Mouse (Mus musculus) ES-Bruce4 (cell line): ENCODE results near the gene Gm20737. TPM values are rescaled to one million over a fixed set of nuclear protein-coding genes. Genes with fewer than 3 reads are reported as not detected.
"Not testable (repeated sequence)": the region's sequence is repeated elsewhere in the genome, so short reads cannot be mapped to it uniquely, and the experiment has no call there.

Experiments used
- H3K27ac ChIP-seq: 2 replicates; pipeline ENCODE4 v1.5.1; 2012; ENCODE audit warnings: low read length, inconsistent platforms; ENCODE audit not compliant: insufficient read depth
- H3K27me3 ChIP-seq: 2 replicates; pipeline ENCODE4 v1.6.1; 2012; ENCODE audit warnings: mild to moderate bottlenecking, low read length, inconsistent platforms; ENCODE audit not compliant: control insufficient read depth, poor library complexity, insufficient read depth, severe bottlenecking
- H3K36me3 ChIP-seq: 2 replicates; pipeline ENCODE4 v1.6.1; 2012; ENCODE audit warnings: inconsistent platforms, mild to moderate bottlenecking, low read length, moderate library complexity; ENCODE audit not compliant: control insufficient read depth, poor library complexity, insufficient read depth, severe bottlenecking
- H3K4me1 ChIP-seq: one replicate; pipeline ENCODE4 v1.8.1; 2011; ENCODE audit warnings: low read length; ENCODE audit not compliant: control insufficient read depth, insufficient read depth
- H3K4me3 ChIP-seq: 2 replicates; pipeline ENCODE4 v1.5.1; 2011; ENCODE audit warnings: low read depth, mild to moderate bottlenecking, low read length
- H3K9ac ChIP-seq: 2 replicates; pipeline ENCODE4 v1.6.1; 2012; ENCODE audit warnings: low read depth, mild to moderate bottlenecking, inconsistent platforms; ENCODE audit not compliant: poor library complexity, severe bottlenecking
- H3K9me3 ChIP-seq: replicated peaks from 2 replicates; pipeline ENCODE4 v1.6.1; 2012; ENCODE audit warnings: mild to moderate bottlenecking, low read length, inconsistent platforms; ENCODE audit not compliant: control insufficient read depth, poor library complexity, insufficient read depth, severe bottlenecking
- polyA plus RNA-seq: library from polyadenylated mRNA; stranded (reverse); fragments of >200 nt; gene quantifications from 2 replicates; pipeline ENCODE4 v1.2.4, GENCODE M21; 2011; ENCODE audit warnings: low read depth; ENCODE audit not compliant: missing spikeins, insufficient read depth, insufficient read length

Gm20737 gene
- not detected in 2 replicates for polyA plus RNA-seq

DNA sequence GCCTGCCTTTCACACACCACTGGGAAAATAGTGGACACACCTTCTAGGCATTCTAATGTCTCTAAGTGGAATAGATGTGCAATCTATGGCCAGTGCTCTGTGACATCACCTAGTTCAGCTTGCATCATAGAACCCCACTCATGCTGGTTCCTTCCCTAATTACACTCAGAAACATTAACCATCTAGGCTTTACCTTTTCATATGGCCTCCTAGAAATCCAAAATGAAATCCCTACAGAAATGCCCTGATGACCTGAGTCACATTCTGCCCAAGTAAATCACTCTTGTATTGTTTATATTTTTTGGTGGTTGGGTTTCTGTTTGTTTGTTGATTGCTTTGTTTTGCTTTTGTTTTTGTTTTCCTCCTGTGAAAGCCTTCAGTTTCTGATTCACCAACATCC lies at the start of gene Gm20737:
Gene Gm20737, minus strand, starts transcription at position 101 of the 400 bp plus-strand sequence.
- H3K9ac ChIP-seq, H3K4me3 ChIP-seq, H3K27me3 ChIP-seq, H3K4me1 ChIP-seq, H3K9me3 ChIP-seq, H3K36me3 ChIP-seq, H3K27ac ChIP-seq: not testable (repeated sequence)

GRCm38 (mm10) chrY:10553153-10553552 lies 17.3 kb upstream of the Gm20737 start, which contains the start of gene Gm21775:
Gene Gm21775 (plus strand): TSS chrY:10553453.
- H3K27ac ChIP-seq, H3K27me3 ChIP-seq, H3K9ac ChIP-seq, H3K36me3 ChIP-seq, H3K4me1 ChIP-seq, H3K4me3 ChIP-seq, H3K9me3 ChIP-seq: not testable (repeated sequence)

Other genes with a start within 250 kb of the Gm20737 start
- gene Gm20834, start 211.5 kb downstream of the Gm20737 start, polyA plus RNA-seq, result not detected in 2 replicates
- not detected in 2 replicates for gene Gm28510, start 123.3 kb downstream of the Gm20737 start, polyA plus RNA-seq
- not detected in 2 replicates for gene Gm21775, start 17.4 kb upstream of the Gm20737 start, polyA plus RNA-seq
- gene Gm21900, start 80.3 kb upstream of the Gm20737 start, polyA plus RNA-seq, result not detected in 2 replicates
- not detected in 2 replicates for gene Gm20777, start 216.4 kb upstream of the Gm20737 start, polyA plus RNA-seq